Mouse (Mus musculus): ENCODE results near the gene Fcgr3. TPM values are rescaled to one million over a fixed set of nuclear protein-coding genes. Genes with fewer than 3 reads are reported as not detected.
"Not testable (repeated sequence)": the region's sequence is repeated elsewhere in the genome, so short reads cannot be mapped to it uniquely, and the experiment has no call there.

Fcgr3 gene
- polyA plus RNA-seq, 1 experiment from 2014 or later, result 29.8 TPM

DNA sequence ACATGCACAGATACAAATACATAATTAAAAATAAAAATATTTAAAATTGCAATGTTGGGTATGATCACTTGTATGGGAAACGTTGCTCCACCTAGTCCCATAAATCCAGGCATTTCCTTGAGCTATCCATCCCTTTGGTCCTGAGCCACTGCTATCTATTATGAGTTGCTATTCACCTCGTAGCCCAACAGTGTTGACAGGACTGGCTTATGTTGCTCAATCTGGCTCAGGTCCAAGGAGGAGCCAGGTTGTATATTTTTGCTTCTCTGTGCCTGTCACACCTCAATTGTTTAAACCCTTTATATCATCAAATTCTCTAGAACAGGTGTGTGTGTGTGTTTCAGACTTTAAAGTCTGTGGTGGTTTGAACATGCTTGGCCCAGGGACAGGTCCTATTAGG, 26.0 kb upstream of the Fcgr3 start:
- H3K4me2 ChIP-seq, result no peak overlapping the region
- peaks cover 5% of the 10 kb centered on the region for H3K4me1 ChIP-seq (replicated peaks; ENCODE audit: control insufficient read depth, insufficient read depth, low read length)
- WGBS, result 76% methylated on average over 2 of the region's 2 CpGs
- H3K9ac ChIP-seq (ENCODE audit: low read depth, low read length), result no peak overlapping the region
- H3K9me3 ChIP-seq (ENCODE audit: control insufficient read depth, low read length), result no peaks in the 10 kb centered on the region
- no peaks in the 10 kb centered on the region for H3K36me3 ChIP-seq (ENCODE audit: control insufficient read depth, insufficient read depth, low read length)
- no peak for ATAC-seq (replicated peaks; ENCODE audit: low FRiP score)
- H3K27me3 ChIP-seq (replicated peaks; ENCODE audit: control insufficient read depth, insufficient read depth, low read length), result peaks cover 11% of the 10 kb centered on the region
- H3K27ac ChIP-seq (ENCODE audit: low read depth, low read length), result no peak overlapping the region
- no peak for DNase-seq (ENCODE audit: low spot score)
- no peak overlapping the region for H3K4me3 ChIP-seq (ENCODE audit: low read depth, low read length)

- H3K4me3 ChIP-seq (ENCODE audit: low read depth, low read length), result no peak overlapping the region
- no peak overlapping the region for H3K9ac ChIP-seq (ENCODE audit: low read depth, low read length)
- no peaks in the 10 kb centered on the region for H3K36me3 ChIP-seq (ENCODE audit: control insufficient read depth, insufficient read depth, low read length)
- ATAC-seq (replicated peaks; ENCODE audit: low FRiP score) (no peak), DNase-seq (ENCODE audit: low spot score) (no peak)
- H3K4me2 ChIP-seq, result no peak overlapping the region
- H3K27ac ChIP-seq (ENCODE audit: low read depth, low read length), result no peak overlapping the region
- WGBS, result 81% methylated on average over 1 of the region's 1 CpGs
- H3K4me1 ChIP-seq (replicated peaks; ENCODE audit: control insufficient read depth, insufficient read depth, low read length), result peaks cover 3% of the 10 kb centered on the region; the same call in 1 of the 2 replicates
- no peaks in the 10 kb centered on the region for H3K9me3 ChIP-seq (ENCODE audit: control insufficient read depth, low read length)
- H3K27me3 ChIP-seq (replicated peaks; ENCODE audit: control insufficient read depth, insufficient read depth, low read length), result peaks cover 15% of the 10 kb centered on the region
These were observed 25.2 kb upstream of the Fcgr3 start for GRCm38 (mm10) chr1:171089891-171090290.

- 1% methylated on average over 10 of the region's 10 CpGs for WGBS
- not testable (repeated sequence) for H3K4me3 ChIP-seq (ENCODE audit: low read depth, low read length)
- peak; percentile 53; the same call in 1 of the 2 replicates for ATAC-seq (replicated peaks; ENCODE audit: low FRiP score)
These were observed 23.6 kb upstream of the Fcgr3 start for GRCm38 (mm10) chr1:171088237-171088869.

GRCm38 (mm10) chr1:171085718-171086117, 21.0 kb upstream of the Fcgr3 start:
- no peaks in the 10 kb centered on the region for H3K36me3 ChIP-seq (ENCODE audit: control insufficient read depth, insufficient read depth, low read length)
- WGBS, result 1% methylated on average over 26 of the region's 26 CpGs
- DNase-seq (ENCODE audit: low spot score) (peak; percentile 51), ATAC-seq (replicated peaks; ENCODE audit: low FRiP score) (no peak)
- H3K9ac ChIP-seq (ENCODE audit: low read depth, low read length), result peak overlapping the region; percentile 50; the same call in 1 of the 2 replicates
- no peak overlapping the region for H3K27ac ChIP-seq (ENCODE audit: low read depth, low read length)
- peak overlapping the region; percentile 50 for H3K4me3 ChIP-seq (ENCODE audit: low read depth, low read length)
- peak overlapping the region; percentile 82 for H3K4me2 ChIP-seq
- no peaks in the 10 kb centered on the region for H3K9me3 ChIP-seq (ENCODE audit: control insufficient read depth, low read length)
- peaks cover 15% of the 10 kb centered on the region for H3K27me3 ChIP-seq (replicated peaks; ENCODE audit: control insufficient read depth, insufficient read depth, low read length)
- peaks cover 3% of the 10 kb centered on the region; the same call in 1 of the 2 replicates for H3K4me1 ChIP-seq (replicated peaks; ENCODE audit: control insufficient read depth, insufficient read depth, low read length)

More at GRCm38 (mm10) chr1:171088237-171088869, 23.6 kb upstream of the Fcgr3 start:
- DNase-seq (ENCODE audit: low spot score), result peak; percentile 51
- Histone ChIP-seq H3K4me2 (peak overlapping the region; percentile 50), H3K27me3 (replicated peaks; ENCODE audit: control insufficient read depth, insufficient read depth, low read length) (peaks cover 15% of the 10 kb centered on the region)
- not testable (repeated sequence) for H3K36me3 ChIP-seq (ENCODE audit: control insufficient read depth, insufficient read depth, low read length); H3K4me1 ChIP-seq (replicated peaks; ENCODE audit: control insufficient read depth, insufficient read depth, low read length); H3K9me3 ChIP-seq (ENCODE audit: control insufficient read depth, low read length); H3K27ac ChIP-seq (ENCODE audit: low read depth, low read length); H3K9ac ChIP-seq (ENCODE audit: low read depth, low read length)

GRCm38 (mm10) chr1:171081512-171082231, 16.9 kb upstream of the Fcgr3 start:
- H3K36me3 ChIP-seq (ENCODE audit: control insufficient read depth, insufficient read depth, low read length); H3K4me3 ChIP-seq (ENCODE audit: low read depth, low read length); H3K9ac ChIP-seq (ENCODE audit: low read depth, low read length); H3K4me1 ChIP-seq (replicated peaks; ENCODE audit: control insufficient read depth, insufficient read depth, low read length); H3K9me3 ChIP-seq (ENCODE audit: control insufficient read depth, low read length); H3K27ac ChIP-seq (ENCODE audit: low read depth, low read length); DNase-seq (ENCODE audit: low spot score); H3K4me2 ChIP-seq: not testable (repeated sequence)
- WGBS, result 31% methylated on average over 9 of the region's 17 CpGs
- peaks cover 26% of the 10 kb centered on the region for H3K27me3 ChIP-seq (replicated peaks; ENCODE audit: control insufficient read depth, insufficient read depth, low read length)
- peak; percentile 71 for ATAC-seq (replicated peaks; ENCODE audit: low FRiP score)

- not testable (repeated sequence) for H3K27ac ChIP-seq (ENCODE audit: low read depth, low read length); H3K4me2 ChIP-seq; DNase-seq (ENCODE audit: low spot score); H3K36me3 ChIP-seq (ENCODE audit: control insufficient read depth, insufficient read depth, low read length); H3K4me3 ChIP-seq (ENCODE audit: low read depth, low read length); H3K4me1 ChIP-seq (replicated peaks; ENCODE audit: control insufficient read depth, insufficient read depth, low read length); H3K9me3 ChIP-seq (ENCODE audit: control insufficient read depth, low read length); H3K9ac ChIP-seq (ENCODE audit: low read depth, low read length)
- peak; percentile 71 for ATAC-seq (replicated peaks; ENCODE audit: low FRiP score)
- H3K27me3 ChIP-seq (replicated peaks; ENCODE audit: control insufficient read depth, insufficient read depth, low read length), result peaks cover 13% of the 10 kb centered on the region
- WGBS, result no CpG with 5 or more reads among the region's 43 CpGs
These were observed 15.1 kb upstream of the Fcgr3 start for GRCm38 (mm10) chr1:171079825-171080224.

DNA sequence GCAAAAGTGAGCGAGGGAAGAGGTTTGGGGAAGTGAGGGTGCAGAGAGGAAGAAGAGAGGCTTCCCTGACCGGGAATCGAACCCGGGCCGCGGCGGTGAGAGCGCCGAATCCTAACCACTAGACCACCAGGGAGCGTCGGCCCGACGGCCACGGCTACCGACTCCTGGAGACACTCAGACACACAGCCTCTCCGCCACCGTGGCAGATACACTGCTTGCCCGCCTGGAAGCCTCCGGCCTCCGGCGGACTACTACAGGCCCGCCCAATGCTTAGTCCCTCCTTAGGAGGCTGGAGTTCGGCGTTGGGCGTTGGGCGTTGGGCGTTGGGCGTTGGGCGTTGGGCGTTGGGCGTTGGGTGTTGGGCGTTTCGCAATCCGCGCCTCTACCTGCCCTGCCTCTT, 14.6 kb upstream of the Fcgr3 start:
- not testable (repeated sequence) for H3K4me2 ChIP-seq; DNase-seq (ENCODE audit: low spot score); H3K4me3 ChIP-seq (ENCODE audit: low read depth, low read length); H3K27ac ChIP-seq (ENCODE audit: low read depth, low read length); H3K4me1 ChIP-seq (replicated peaks; ENCODE audit: control insufficient read depth, insufficient read depth, low read length); H3K9ac ChIP-seq (ENCODE audit: low read depth, low read length); H3K36me3 ChIP-seq (ENCODE audit: control insufficient read depth, insufficient read depth, low read length); H3K9me3 ChIP-seq (ENCODE audit: control insufficient read depth, low read length)
- peaks cover 13% of the 10 kb centered on the region for H3K27me3 ChIP-seq (replicated peaks; ENCODE audit: control insufficient read depth, insufficient read depth, low read length)
- WGBS, result 0% methylated on average over 1 of the region's 35 CpGs
- ATAC-seq (replicated peaks; ENCODE audit: low FRiP score), result peak; percentile 78

DNA sequence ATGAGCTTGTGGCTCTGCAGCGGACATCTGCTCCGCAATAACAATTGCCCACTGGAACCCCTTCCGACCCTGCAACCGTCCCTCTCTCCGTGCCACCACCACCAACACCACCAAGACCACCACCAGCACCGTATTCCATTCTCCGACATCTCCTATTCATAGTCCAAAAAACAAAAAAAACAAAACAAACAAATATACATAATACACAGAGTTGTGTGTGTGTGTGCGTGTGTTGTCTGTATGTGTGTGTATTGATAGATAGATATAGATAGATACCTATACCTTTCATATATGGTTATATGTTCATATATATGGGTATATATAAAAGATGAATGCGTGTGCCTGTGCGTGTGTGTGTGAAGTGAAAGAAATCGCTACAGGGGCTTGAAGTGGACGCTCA, 13.7 kb upstream of the Fcgr3 start:
- not testable (repeated sequence) for ATAC-seq (replicated peaks; ENCODE audit: low FRiP score); H3K9me3 ChIP-seq (ENCODE audit: control insufficient read depth, low read length); DNase-seq (ENCODE audit: low spot score); H3K4me3 ChIP-seq (ENCODE audit: low read depth, low read length); H3K4me1 ChIP-seq (replicated peaks; ENCODE audit: control insufficient read depth, insufficient read depth, low read length); H3K36me3 ChIP-seq (ENCODE audit: control insufficient read depth, insufficient read depth, low read length); H3K9ac ChIP-seq (ENCODE audit: low read depth, low read length); H3K27ac ChIP-seq (ENCODE audit: low read depth, low read length)
- peaks cover 13% of the 10 kb centered on the region for H3K27me3 ChIP-seq (replicated peaks; ENCODE audit: control insufficient read depth, insufficient read depth, low read length)
- peak overlapping the region; percentile 41 for H3K4me2 ChIP-seq
- WGBS, result 26% methylated on average over 12 of the region's 12 CpGs

DNA sequence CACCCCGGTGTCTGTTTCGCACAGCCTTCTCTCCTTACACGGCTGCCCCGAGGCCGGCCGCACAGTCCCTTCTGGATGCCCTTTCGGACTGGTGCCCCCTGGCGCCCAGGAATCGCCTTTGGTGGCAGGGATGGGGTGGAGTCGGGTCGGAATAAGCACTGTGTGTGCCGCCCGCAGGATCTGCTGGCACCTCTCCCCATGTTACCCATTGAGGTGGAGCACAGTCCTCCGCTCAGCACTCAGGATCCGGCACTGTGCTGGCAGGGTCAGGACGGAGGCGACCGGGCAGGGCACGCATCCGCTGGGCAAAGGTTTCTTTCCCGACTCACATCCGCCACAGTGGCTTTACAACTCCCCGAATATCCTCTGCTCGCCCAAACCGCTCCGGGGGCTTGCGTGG, 13.2 kb upstream of the Fcgr3 start:
- H3K4me1 ChIP-seq (replicated peaks; ENCODE audit: control insufficient read depth, insufficient read depth, low read length); ATAC-seq (replicated peaks; ENCODE audit: low FRiP score); H3K4me2 ChIP-seq; DNase-seq (ENCODE audit: low spot score); H3K9me3 ChIP-seq (ENCODE audit: control insufficient read depth, low read length); H3K9ac ChIP-seq (ENCODE audit: low read depth, low read length); H3K4me3 ChIP-seq (ENCODE audit: low read depth, low read length); H3K36me3 ChIP-seq (ENCODE audit: control insufficient read depth, insufficient read depth, low read length); H3K27ac ChIP-seq (ENCODE audit: low read depth, low read length): not testable (repeated sequence)
- peaks cover 13% of the 10 kb centered on the region for H3K27me3 ChIP-seq (replicated peaks; ENCODE audit: control insufficient read depth, insufficient read depth, low read length)
- 6% methylated on average over 15 of the region's 27 CpGs for WGBS

Data from liver, embryonic 11.5 days (tissue).